Mouse (Mus musculus): ENCODE measurements at regions not wholly inside any gene's neighbourhood (a gene's known extent, or its start where the extent isn't known, plus 50 kb on each side); places are given as distances from the start of the nearest gene placed in this dataset.

GRCm38 (mm10) chr8:126807171-126807768 lies 138.4 kb downstream of the Tomm20 start:
- DNase-seq: no peak

- no peak for DNase-seq
Measured at GRCm38 (mm10) chr8:126806591-126806990, 139.1 kb downstream of the Tomm20 start.

- DNase-seq: no peak
Measured at GRCm38 (mm10) chr8:126806181-126806560, 139.5 kb downstream of the Tomm20 start.

GRCm38 (mm10) chr8:126805365-126806180 lies 140.1 kb downstream of the Tomm20 start:
- peak; percentile 63 for DNase-seq

- no peak for DNase-seq
Measured at GRCm38 (mm10) chr8:126804115-126804514, 141.5 kb downstream of the Tomm20 start.

GRCm38 (mm10) chr8:126802641-126803040 lies 143.0 kb downstream of the Tomm20 start:
- DNase-seq: no peak

GRCm38 (mm10) chr8:126800976-126801375 lies 144.7 kb downstream of the Tomm20 start:
- DNase-seq: no peak

- DNase-seq: no peak
Measured at GRCm38 (mm10) chr8:126797571-126798334, 147.9 kb downstream of the Tomm20 start.

- DNase-seq: no peak
Measured at GRCm38 (mm10) chr8:126793657-126794056, 152.0 kb downstream of the Tomm20 start.

GRCm38 (mm10) chr8:126791069-126791468 lies 154.6 kb downstream of the Tomm20 start:
- DNase-seq: no peak

GRCm38 (mm10) chr8:126790214-126790613 lies 155.4 kb downstream of the Tomm20 start:
- no peak for DNase-seq

- no peak for DNase-seq
Measured at GRCm38 (mm10) chr8:126789076-126789475, 156.6 kb downstream of the Tomm20 start.

- no peak for DNase-seq
Measured at GRCm38 (mm10) chr8:126788669-126789068, 157.0 kb downstream of the Tomm20 start.

- DNase-seq: no peak
Measured at GRCm38 (mm10) chr8:126787398-126787797, 158.2 kb downstream of the Tomm20 start.

- no peak for DNase-seq
Measured at GRCm38 (mm10) chr8:126785211-126785610, 160.4 kb downstream of the Tomm20 start.

- no peak for DNase-seq
Measured at GRCm38 (mm10) chr8:126784604-126785003, 161.0 kb downstream of the Tomm20 start.

- no peak for DNase-seq
Measured at GRCm38 (mm10) chr8:126783703-126784440, 161.8 kb downstream of the Tomm20 start.

GRCm38 (mm10) chr8:126778673-126779072 lies 167.0 kb downstream of the Tomm20 start:
- DNase-seq: no peak

GRCm38 (mm10) chr8:126778131-126778530 lies 167.5 kb downstream of the Tomm20 start:
- DNase-seq: no peak

- DNase-seq: no peak
Measured at GRCm38 (mm10) chr8:126776605-126777469, 168.8 kb downstream of the Tomm20 start.

- no peak for DNase-seq
Measured at GRCm38 (mm10) chr8:126775334-126775733, 170.3 kb downstream of the Tomm20 start.

GRCm38 (mm10) chr8:126774816-126775215 lies 170.8 kb downstream of the Tomm20 start:
- no peak for DNase-seq
